Mouse (Mus musculus): ENCODE data around the gene Pbxip1.
"Not testable (repeated sequence)": the region's sequence is repeated elsewhere in the genome, so short reads cannot be mapped to it uniquely, and the experiment has no call there.

The Pbxip1 gene

DNA sequence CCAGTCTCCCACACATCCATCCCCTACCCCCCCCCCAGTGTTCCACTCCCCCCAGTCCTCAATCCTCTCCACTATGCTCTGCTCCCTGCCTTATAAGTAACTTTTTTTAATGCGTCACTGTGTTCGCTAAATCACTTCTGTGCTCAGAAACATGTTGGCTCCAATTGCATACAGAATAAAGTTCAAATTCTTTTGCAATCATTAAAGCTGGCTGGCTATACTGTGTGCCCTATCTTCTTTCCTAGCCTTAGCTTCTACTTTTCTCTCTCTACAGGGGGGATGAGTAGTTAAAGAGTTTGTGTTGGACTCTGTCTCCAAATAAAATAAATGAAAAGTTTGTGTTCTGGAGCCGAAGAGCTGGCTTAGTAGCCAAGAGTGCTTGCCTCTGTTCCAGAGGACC is 26.8 kb upstream of the Pbxip1 start:
- no peak for DNase-seq (ENCODE audit: low spot score in 2 of 2)

- no peak for DNase-seq (ENCODE audit: low spot score in 2 of 2)
Observed at GRCm38 (mm10) chr3:89410864-89411263, 25.6 kb upstream of the Pbxip1 start.

DNA sequence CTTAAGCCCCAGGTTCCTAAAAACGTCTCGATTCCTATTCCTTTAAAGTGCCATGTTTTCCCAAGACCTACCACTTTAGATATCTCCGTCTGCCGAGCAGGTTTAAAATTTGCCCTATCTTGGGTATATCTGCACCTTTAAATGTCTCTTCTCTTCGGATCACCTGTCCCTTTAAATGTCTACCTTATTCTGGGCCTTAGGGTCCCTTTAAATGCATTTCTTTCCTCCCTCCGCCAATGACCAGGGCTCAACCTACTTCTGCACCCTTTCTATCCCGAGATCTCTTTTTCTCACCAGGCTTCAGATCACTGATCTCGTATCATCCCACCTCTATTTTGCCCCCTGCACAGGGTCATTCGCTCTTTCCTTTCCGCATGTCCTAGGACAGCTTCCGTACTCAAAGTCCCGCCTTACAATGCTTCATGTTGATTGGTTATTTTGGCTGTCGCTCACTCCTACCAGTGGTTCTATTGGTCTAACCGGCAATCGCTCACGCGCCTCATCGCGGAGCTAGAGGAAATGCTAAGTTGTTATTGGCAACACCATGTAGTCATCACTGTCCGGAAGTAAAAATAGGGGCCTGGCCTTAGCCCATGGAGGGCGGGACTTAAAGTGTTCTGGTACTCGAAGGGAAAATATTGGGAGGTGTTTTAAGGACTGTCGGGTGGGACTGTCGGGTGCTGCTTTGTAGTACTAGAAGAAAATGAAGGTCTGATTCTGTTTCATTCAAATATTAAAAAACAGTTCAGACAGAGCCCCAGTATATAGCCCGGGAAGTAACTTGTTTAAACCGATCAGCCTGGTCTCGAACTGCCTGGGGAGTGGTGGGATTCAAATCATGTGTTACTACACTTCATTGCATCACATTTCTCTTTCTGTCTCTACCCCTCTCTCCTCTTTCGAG is 24.8 kb upstream of the Pbxip1 start, which contains the start of gene Flad1:
Gene Flad1, minus strand, starts transcription at position 381 of the 904 bp plus-strand sequence.
- peak; percentile 100 for DNase-seq (ENCODE audit: low spot score in 2 of 2)

GRCm38 (mm10) chr3:89416158-89416557 is 20.3 kb upstream of the Pbxip1 start:
- DNase-seq (ENCODE audit: low spot score in 2 of 2) = no peak

DNA sequence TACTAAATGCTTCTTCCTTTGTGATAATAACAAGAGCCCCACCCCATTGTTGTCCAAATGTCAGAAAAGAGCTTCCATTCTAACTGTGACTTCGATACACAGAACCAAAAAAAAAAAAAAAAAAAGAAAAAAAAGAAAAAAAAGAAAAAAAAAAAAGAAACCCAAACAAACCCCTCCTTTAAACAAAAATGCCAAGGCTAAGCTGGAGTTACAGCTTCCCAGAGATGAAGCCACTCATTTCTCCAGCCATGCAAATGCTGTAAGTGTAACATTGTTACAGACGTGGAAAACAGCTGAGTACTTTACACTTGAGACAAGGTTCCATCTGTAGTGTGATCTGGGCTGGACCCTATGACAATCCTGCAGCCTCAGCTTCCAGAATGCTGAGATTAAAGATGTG is 19.4 kb upstream of the Pbxip1 start:
- no peak for DNase-seq (ENCODE audit: low spot score in 2 of 2)

GRCm38 (mm10) chr3:89417840-89418169 is 18.7 kb upstream of the Pbxip1 start:
- no peak for DNase-seq (ENCODE audit: low spot score in 2 of 2)

- DNase-seq (ENCODE audit: low spot score in 2 of 2) = peak; percentile 93
Observed at GRCm38 (mm10) chr3:89418170-89418860, 18.2 kb upstream of the Pbxip1 start, which contains the start of the genes Cks1b and Shc1. TSS of gene Cks1b (minus strand) at chr3:89418383. TSS of gene Shc1 (plus strand) at chr3:89418443.

DNA sequence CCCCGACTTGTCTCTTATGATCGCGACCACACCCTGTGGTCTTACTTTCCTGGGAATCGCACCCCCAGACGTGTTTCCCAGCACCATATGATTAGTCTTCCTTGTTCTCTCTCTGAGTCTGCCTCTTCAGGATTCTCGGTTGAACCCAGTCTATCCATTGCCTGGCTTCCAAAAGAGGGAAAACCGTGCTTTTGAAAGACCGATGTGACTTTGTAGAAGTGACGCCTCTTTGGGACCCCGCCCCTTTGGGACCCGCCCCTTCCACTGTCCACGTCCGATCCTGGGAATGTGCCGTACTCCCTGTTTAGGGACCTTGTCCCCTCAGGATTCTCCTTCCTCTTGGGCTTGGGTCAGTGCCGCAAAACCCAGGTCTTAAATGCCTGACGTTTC is 17.6 kb upstream of the Pbxip1 start:
- no peak for DNase-seq (ENCODE audit: low spot score in 2 of 2)

DNA sequence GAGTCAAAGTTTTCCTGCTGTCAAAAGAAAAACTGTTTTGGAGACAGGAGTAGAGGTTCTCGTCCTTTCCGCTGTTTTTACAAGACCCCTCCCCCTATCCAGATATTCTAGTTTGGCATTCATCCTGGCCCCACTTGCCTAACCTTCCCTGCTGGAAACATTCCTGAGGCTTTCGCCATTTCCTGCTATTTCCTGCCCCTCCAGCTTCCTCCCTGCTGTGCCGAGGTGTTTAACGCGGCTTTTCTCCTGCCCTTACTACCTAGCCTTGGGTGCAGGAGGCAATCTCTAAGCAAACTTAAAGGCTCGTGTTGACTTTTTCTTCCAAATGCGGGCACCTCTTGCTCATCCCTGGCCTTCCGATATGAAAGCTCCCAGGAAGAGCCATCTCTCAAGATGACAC is 16.9 kb upstream of the Pbxip1 start:
- DNase-seq (ENCODE audit: low spot score in 2 of 2) = no peak

DNA sequence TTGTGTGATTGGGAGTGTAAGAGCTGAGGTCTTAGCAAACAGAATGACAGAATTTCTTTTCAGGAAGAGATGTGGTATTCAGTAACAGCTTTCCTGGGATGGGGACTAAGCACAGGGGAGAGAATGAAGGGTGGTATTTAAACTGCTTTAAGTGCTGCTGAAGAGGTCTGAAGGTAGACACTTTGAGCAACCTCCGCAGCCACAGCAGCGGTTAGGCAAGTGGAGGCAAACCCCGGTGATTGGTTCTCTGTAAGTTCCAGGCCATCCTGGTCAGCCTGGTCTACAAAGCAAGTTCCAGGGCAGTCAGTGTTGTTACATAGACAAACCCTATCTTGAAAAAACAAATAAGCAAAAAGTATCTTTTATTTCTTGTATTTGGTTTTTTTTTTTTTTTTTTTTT is 16.5 kb upstream of the Pbxip1 start:
- DNase-seq (ENCODE audit: low spot score in 2 of 2) = no peak

DNA sequence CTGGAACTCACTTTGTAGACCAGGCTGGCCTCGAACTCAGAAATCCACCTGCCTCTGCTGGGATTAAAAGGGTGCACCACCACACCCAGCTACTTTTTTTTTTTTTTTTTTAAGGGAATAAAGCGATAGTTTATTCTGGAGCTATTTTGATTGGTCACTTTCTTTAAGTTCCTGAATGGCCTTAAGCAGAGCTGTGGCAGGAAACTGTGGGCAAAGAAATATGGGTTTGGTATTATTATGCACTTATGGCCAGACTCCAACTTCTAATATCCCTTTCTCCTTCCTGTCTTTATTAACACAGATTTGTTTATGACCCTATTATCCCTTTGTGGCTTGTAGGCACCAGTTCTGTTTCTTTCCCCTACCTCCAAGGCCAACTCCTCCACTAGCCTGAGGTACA is 16.1 kb upstream of the Pbxip1 start:
- no peak for DNase-seq (ENCODE audit: low spot score in 2 of 2)

- peak; percentile 64 to 75 for DNase-seq (ENCODE audit: low spot score in 2 of 2)
Observed at GRCm38 (mm10) chr3:89421002-89421774, 15.3 kb upstream of the Pbxip1 start.

DNA sequence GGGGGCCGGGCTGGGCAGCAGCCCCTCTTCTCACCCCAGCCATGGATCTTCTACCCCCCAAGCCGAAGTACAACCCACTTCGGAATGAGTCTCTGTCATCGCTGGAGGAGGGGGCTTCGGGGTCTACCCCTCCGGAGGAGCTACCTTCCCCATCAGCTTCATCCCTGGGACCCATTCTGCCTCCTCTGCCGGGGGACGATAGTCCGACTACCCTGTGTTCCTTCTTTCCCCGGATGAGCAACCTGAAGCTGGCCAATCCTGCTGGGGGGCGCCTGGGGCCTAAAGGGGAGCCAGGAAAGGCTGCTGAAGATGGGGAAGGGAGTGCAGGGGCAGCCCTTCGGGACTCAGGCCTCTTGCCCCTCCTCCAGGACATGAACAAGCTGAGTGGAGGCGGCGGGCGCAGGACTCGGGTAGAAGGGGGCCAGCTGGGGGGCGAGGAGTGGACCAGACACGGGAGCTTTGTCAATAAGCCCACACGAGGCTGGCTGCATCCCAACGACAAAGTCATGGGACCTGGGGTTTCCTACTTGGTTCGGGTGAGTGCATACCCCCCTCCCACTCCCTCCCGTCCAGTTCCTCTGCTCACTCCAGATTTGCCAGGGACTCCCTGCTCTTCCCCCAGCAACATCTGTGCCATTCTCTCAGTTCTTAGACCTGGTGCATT is 14.6 kb upstream of the Pbxip1 start:
- no peak for DNase-seq (ENCODE audit: low spot score in 2 of 2)

DNA sequence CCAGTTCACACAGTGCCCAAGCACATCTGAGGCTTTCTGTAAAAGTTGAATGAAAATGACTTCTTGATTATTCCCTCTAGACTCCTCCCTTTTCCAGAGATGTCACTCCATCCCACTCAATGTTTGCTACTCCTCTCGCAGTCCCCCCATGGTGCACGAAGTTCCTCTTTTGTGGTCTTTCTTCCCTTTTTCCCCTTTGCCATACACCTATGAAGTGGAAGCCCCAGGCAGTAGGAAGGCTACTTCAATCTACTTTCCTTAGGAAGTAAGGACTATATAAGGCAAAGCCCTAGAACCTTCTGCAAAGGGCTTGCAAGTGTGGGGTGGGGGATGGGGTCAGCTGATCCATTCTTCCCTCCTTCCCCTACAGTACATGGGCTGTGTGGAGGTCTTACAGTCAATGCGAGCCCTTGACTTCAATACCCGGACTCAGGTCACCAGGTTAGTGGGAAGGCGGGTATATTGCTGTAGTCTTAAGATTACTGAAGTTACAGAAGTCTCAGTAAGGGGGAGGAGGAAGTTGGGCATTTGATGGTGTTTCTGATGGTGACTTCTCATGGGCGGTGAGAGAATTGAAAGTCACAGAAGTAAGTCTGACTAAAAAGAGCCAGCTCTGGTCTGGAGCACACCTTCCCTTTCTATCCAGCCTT is 13.8 kb upstream of the Pbxip1 start:
- no peak for DNase-seq (ENCODE audit: low spot score in 2 of 2)

GRCm38 (mm10) chr3:89424416-89425140 is 11.9 kb upstream of the Pbxip1 start:
- no peak for DNase-seq (ENCODE audit: low spot score in 2 of 2)

DNA sequence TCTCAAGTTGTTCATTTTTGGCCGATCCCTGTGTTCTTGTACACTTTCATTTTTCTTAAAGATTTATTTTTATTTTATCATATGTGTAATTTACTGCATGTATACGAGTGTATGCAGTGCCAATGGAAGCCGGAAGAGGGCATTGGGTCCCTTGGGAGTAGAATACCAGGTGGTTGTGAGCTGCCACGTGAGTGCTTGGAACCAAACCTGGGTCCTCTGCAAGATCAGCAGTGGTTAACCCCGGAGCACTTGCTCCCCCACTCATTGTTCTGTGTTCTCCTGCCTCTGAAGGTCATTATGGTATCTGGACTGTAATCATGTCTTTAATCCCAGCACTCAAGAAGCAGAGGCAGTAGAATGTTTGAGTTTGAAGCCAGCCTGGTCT is 11.4 kb upstream of the Pbxip1 start:
- no peak for DNase-seq (ENCODE audit: low spot score in 2 of 2)

DNA sequence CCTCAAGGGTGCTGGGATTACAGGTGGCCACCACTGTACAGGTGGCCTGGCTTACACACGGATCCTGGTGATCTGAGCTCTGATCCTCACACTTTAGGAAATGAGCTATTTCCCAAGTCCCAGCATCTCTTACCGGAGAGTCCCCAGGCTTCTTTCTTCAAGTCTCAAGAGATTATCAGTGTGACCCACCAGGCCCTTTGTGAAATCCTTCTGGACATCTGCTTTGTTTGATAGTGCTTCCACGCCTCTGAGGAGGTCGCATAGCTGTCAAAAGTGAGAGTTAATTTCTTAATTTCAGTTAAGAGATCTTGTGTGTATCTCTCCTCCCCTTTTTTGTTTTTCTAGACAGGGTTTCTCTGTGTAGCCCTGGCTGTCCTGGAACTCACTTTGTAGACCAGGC is 10.6 kb upstream of the Pbxip1 start:
- no peak for DNase-seq (ENCODE audit: low spot score in 2 of 2)

GRCm38 (mm10) chr3:89429021-89429420 is 7.5 kb upstream of the Pbxip1 start:
- not testable (repeated sequence) for DNase-seq (ENCODE audit: low spot score in 2 of 2)

GRCm38 (mm10) chr3:89430171-89431159 is 6.0 kb upstream of the Pbxip1 start, which contains the start of gene Pygo2:
TSS of gene Pygo2 (plus strand) at chr3:89430214.
- DNase-seq (ENCODE audit: low spot score in 2 of 2) = peak; percentile 94 to 96

Data from right cerebral cortex, adult 2 months (tissue).